Mouse (Mus musculus) Muller cell, postnatal 12 days (primary cell): ENCODE data around the gene Gm42906.
A peak's percentile ranks its signal among the peaks of the same experiment; 100 is the strongest.

ENCODE experiments used
- DNase-seq: peaks from one replicate; pipeline ENCODE4 v3.0.0-alpha.2; 2015; ENCODE audit errors: inconsistent ontology term

Gene Gm42906

DNA sequence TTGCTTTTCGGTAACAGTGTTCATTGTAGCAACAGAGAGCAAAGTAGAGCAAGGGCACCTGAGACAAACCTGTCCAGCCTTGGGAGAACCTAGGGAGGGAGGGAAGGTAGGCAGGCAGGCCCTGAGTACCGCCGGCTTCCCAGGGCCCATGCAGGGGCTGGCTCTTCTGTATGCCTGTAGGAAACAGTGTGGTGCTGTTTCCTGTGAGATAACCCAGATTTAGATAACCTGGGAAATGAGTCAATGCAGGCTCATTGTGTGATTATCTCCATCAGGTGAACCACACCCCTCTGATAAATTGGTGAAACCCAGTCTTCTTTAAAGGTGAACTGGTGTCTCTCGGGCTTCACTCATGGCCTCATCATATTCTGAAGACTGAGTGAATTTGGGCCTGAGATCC is 401.9 kb downstream of the Gm42906 start:
- DNase-seq, result no peak

DNA sequence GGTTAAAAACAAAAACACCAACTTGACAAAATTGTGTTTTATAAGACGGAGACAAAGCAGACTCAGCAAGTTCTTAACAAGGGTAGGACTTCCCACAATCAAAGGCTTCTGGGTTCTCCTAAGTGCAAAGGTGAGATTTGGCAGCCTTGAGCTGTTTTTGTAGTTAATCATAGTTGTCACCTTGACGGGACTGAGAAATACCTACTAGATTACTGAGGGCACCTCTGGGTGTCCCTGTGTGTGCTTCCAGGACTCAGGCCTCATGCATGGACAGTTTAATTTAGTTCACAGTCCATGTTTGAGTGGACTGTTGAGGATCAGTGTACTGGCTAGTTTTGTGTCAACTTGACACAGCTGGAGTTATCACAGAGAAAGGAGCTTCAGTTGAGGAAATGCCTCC is 403.5 kb downstream of the Gm42906 start:
- DNase-seq, result no peak

DNA sequence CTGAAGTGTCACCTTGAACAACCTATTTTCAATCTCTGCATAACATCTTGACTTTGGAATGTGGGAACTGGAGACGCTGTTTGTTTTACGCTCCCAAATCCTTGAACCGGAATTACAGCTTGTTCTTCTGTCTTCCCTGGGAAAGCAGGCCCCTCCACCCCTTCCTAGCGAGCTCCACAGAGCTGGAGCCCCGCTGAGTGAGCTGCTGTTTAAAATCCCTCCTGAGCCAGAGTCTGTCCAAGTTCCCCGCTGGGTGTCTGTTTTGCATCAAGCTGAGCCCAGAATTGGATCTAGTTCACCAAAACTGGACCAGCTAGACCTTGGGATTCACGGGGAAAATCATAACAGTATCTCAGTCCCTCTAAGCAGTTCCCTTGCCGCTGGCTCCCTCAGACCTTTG is 404.5 kb downstream of the Gm42906 start:
- peak; percentile 19 for DNase-seq

DNA sequence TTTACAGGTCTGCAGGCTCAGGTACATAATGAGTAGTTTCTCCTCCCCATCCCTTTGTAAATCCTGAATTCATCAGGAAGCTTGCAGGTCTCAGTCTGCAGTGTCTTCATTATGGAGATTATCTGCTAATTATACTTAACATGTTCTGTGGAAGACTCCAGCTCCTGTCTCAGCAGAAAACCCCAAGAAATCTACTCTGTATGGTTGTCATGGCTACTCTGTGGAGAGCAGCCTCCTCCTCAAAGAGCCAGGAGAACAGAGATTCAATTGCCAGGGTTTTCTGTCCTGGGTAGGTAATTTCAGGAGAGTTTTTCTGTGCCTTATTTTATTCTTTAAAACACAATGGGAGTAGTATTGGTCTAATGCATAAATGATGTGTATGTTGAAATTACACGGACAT is 405.0 kb downstream of the Gm42906 start:
- no peak for DNase-seq

DNA sequence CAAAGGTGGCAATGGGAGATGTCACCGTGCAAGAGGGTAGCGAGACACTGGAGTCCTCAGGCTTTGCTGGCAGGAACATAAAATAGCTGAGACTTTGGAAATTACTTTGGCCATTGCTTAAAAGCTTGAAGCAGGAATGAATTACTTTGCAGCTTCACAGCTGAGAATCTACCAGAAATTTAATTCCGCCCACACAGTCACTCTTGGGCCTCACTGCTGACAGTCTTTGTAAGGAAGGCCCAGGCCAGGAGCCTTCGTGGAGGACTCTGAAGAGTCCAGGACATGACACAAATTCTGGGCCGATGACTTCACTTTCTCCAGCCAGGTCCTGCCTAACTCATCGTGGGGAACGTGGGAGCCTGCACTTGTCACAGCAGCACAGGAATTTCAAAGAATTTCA is 405.9 kb downstream of the Gm42906 start:
- DNase-seq, result peak; percentile 41

DNA sequence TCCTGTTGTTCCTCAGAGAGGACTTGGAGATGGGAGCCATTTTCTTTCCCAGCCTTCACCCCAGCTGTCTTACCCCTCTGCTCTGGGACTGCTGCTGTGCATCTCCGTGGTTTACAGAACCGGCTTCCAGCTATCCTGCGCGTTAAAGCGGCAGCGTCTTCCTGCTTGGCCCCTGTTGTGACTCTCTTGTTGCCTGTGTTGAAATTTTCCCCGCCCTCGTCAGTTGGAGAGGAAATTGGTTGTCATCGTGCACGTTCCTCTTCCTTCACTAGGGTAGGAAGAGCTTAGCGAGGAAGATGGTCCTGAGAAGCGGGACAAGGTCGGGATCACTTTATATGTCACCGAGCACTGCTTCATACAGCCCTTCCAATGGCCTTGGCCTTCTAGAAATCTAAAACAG is 407.1 kb downstream of the Gm42906 start:
- no peak for DNase-seq

DNA sequence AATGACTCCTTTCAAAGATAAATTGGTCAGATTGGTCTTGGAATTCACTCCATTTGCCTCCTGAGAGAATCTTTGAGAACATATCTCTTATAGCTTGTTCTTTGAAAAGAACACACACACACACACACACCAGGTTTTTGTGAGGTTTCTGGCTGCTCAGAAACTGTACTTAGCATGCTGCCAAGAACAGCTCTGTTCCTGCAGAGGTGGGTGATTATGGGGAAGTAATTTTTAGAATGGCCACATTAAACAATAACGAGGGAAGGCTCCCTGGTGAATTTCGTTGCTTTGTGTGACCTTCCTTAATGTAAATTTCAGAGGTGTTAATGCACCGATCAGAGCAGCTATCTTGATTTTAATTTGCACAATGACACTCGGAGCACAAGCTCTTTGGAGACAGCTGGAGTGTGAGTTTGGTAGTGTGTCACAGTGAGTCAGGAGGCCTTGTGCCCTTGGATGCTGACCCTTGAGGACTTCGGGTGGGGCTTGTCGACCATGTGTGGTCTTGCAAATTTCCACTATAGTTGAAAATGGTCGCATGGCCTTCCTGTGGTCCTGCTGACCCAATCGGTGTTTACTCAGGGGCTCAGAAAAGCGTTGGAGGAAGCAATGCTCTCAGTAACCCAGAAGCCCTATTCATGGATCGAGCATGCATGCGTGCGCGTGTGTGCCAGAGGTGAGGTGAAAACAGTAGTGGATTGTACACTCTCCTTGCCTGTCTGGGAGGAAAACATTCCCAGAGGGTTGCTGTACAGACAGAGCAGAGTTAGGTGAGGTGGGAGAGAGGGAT is 407.7 kb downstream of the Gm42906 start:
- no peak for DNase-seq

DNA sequence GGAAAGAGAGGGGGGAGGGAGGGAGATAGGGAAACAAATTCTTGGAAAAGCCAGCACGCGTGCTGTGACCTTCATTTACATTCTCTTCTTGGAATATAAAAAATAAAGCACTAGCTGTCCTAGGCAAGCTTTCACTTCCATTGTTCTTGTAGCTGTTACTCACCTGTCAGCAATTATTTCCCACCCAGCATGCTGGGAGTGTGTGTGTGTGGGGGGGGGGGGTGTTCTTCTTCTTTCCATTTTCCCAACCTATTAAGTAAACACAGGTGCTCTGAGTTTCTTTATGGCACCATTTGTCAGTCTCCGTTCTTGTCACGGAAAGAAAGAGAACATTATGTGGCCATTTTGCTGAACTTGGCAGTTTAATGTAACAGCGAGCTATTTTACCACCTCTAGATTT is 409.0 kb downstream of the Gm42906 start:
- DNase-seq, result no peak

DNA sequence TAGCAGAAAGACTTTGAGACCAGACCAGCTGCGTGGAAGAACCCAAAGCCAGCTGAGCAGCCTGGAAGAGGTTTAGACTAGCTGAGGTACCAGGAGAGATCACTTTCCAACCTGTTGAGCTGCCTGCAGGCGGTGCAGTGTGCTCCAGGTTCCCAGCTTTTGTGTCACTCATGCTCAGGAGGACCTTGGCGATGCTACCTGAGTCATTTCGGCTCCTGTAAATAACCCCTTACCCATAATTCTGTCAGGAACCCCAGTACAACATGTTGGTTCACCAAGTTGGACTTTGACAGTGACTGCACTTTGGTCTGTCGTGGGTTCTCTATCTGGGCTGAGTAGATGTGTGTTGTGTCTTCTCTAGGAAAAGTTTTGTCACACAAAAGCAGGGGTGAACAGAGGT is 409.5 kb downstream of the Gm42906 start:
- no peak for DNase-seq
